Mouse (Mus musculus) lung, adult 2 months (tissue): ENCODE data around the gene Phlda1.

Experiments used
- CTCF ChIP-seq: fragments of 200-500 bp; IDR thresholded peaks from 2 replicates; pipeline ENCODE4 v1.5.1; 2011; ENCODE audit warnings: mild to moderate bottlenecking, low read length, control low read depth; ENCODE audit not compliant: insufficient read depth
- POLR2A ChIP-seq: fragments of 200-500 bp; IDR thresholded peaks from 2 replicates; pipeline ENCODE4 v1.6.1; 2011; ENCODE audit warnings: low read depth, mild to moderate bottlenecking, control low read depth, low read length, borderline replicate concordance; ENCODE audit errors: extremely low read depth

DNA sequence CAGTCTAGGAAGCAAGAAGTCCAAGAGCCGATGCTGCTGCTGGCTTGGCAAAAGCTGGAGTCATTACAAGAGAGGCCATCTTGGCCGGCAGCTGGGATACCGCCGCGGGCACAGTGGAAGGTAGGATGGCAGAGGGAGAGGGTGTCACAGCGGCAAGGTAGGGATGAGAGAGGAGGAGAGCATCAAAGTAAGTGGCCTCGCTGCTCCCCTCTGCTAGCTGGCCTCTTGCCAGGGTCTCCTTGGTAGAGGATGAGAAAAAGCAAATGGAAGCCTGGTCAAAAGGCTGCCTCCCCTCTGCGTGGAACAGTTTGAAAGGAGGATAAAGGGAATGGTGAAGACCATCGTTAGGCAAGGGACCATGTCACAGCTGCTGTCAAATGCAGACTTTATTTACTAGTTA, 47.0 kb upstream of the Phlda1 start:
- TF ChIP-seq CTCF (no peak), POLR2A (no peak)
